Mouse (Mus musculus): ENCODE measurements around the gene Ksr2. TPM values are rescaled to one million over a fixed set of nuclear protein-coding genes. Genes with fewer than 3 reads are reported as not detected.

Gene Ksr2
- total and polyA plus RNA-seq, 3 experiments: 0.36 to 1.3 (median 1.2) TPM

DNA sequence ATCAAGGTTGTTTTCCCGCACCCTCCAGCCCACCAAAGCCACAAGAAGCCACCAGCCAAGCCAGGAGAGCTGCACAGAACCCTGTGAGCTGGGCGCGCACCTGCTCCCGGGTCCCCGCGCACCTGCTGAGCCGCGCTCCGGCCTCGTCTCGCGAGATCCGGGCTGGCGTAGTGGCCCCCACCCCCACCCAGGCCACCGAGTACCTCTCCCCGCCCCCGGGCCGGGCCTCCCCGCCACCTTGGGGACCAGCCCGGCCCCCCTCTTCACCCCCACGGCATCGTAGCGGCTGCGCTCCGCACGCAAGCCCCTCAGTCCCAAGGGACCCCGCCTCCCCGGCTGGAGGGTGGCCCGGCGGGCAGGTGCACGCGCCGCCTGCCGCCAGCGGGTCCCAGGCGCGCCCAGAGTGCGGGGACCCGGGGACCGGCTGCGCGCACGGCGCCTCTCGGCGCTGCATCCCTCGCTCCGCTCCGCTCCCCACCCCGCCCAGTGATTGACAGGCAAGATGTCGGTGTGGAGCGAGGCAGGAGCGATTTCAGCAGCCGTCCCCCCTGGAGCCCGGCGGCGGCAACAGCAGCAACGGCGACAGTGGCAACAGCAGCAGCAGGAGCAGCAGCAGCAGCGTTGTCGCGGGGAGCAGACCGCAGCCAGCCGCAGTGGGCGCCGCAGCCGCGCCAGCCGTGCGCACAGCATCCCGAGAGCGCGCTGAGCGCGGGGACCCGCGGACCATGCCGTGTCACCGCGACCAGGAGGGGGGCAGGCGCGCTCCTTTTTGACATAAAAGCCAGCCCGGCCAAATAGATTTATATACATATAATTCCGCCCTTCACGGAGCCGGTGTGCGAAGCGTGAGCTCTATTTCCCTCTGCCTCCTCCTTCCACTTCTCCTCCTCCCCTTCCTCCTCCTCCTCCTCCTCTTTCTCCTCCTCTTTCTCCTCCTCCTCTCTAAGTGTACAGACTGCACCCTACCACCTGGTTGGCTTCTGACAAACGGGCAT lies at the start of gene Ksr2 (continued):
- TF ChIP-seq KAT2A (IDR thresholded peaks at IDR 0.05; ENCODE audit: insufficient replicate concordance, low read length): 0 out of 2 replicates have a peak, but pooled peaks have one; percentile 25

DNA sequence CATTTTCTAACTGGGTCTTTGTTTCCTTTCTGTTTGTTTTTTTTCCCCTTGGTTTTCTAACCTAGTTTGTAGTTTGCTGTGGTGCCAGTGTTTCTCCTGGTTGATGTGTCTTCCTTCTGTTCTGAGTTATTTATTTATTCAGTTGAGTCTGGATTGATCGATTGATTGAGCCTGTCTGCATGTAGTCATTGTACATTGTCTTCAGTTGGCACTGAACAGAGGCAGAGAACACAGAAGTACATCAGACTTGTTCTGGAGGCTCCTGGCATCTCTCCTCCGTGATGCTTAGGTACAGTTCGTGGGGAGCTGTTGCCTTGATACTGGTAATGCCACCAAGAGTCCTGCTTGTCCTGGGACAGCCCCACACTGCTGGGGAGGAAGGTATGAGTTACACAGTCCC lies 49.0 kb upstream of the Ksr2 start:
- in situ Hi-C loops (cut with MboI; ENCODE audit: low pct_ligation_motif_present, low pct_unique_long_range_greater_than_20kb, low sequenced_read_pairs) (no loop called here), dilution Hi-C loops (cut with MboI; ENCODE audit: extremely low pct_ligation_motif_present, extremely low pct_unique_long_range_greater_than_20kb, low sequenced_read_pairs) (no loop called here)
- no peaks in the 10 kb centered on the region for H3K9me3 ChIP-seq (replicated peaks; ENCODE audit: low read length)
- H3K9ac ChIP-seq (ENCODE audit: insufficient read depth, low read depth): no peak overlapping the region
- H3K79me2 ChIP-seq (replicated peaks; ENCODE audit: control insufficient read depth, extremely low read depth, insufficient read depth, poor library complexity, severe bottlenecking): peaks cover 7% of the 10 kb centered on the region
- no peak overlapping the region for H3K27ac ChIP-seq (ENCODE audit: insufficient read depth, low read depth)
- H3K4me1 ChIP-seq (ENCODE audit: control insufficient read depth in 1 of 2, insufficient read depth in 2 of 2): peaks cover 10 to 44% of the 10 kb centered on the region in 2 experiments
- TF ChIP-seq MYC (IDR thresholded peaks at IDR 0.05; ENCODE audit: low read depth, low read length) (no peak), ZKSCAN1 (IDR thresholded peaks at IDR 0.05; ENCODE audit: borderline replicate concordance, low read depth, low read length) (no peak), NELFE (IDR thresholded peaks at IDR 0.05; ENCODE audit: low read depth, low read length) (no peak), PAX5 (IDR thresholded peaks at IDR 0.05; ENCODE audit: low read length) (no peak), CHD1 (IDR thresholded peaks at IDR 0.05; ENCODE audit: low read depth, low read length) (no peak), NRF1 (IDR thresholded peaks at IDR 0.05; ENCODE audit: low read depth, low read length) (no peak), USF1 (IDR thresholded peaks at IDR 0.05; ENCODE audit: low read depth, low read length) (no peak), TCF12 (IDR thresholded peaks at IDR 0.05; ENCODE audit: low read depth, low read length) (no peak), HCFC1 (IDR thresholded peaks at IDR 0.05; ENCODE audit: low read depth, low read length) (no peak), TBP (conservative IDR thresholded peaks at IDR 0.05; ENCODE audit: low read depth, low read length) (no peak)
- H3K36me3 ChIP-seq (replicated peaks in 1 of 2; ENCODE audit: control insufficient read depth in 1 of 2, insufficient read depth in 1 of 2, low read length in 1 of 2): peaks cover 54 to 69% of the 10 kb centered on the region in 2 experiments
- no peaks in the 10 kb centered on the region for H3K27me3 ChIP-seq (replicated peaks)
- no peak overlapping the region for H3K4me2 ChIP-seq (ENCODE audit: insufficient read depth, low read depth, poor library complexity, severe bottlenecking)
- H3K4me3 ChIP-seq (replicated peaks in 1 of 3; ENCODE audit: low read depth in 2 of 3, low read length in 2 of 3, poor library complexity in 1 of 3): no peak overlapping the region
- DNase-seq (ENCODE audit: extremely low read depth): no peak

GRCm38 (mm10) chr5:117365904-117366561 lies 47.8 kb upstream of the Ksr2 start:
- in situ Hi-C loops (cut with MboI; ENCODE audit: low pct_ligation_motif_present, low pct_unique_long_range_greater_than_20kb, low sequenced_read_pairs) (no loop called here), dilution Hi-C loops (cut with MboI; ENCODE audit: extremely low pct_ligation_motif_present, extremely low pct_unique_long_range_greater_than_20kb, low sequenced_read_pairs) (no loop called here)
- H3K27ac ChIP-seq (ENCODE audit: insufficient read depth, low read depth): no peak overlapping the region
- TF ChIP-seq UBTF (IDR thresholded peaks at IDR 0.05; ENCODE audit: low read depth, low read length): no peak
- TF ChIP-seq MAZ (IDR thresholded peaks at IDR 0.05; ENCODE audit: low read depth, low read length): no peak
- no peak for TF ChIP-seq JUND (conservative IDR thresholded peaks at IDR 0.05; ENCODE audit: low read depth, low read length)
- TF ChIP-seq PAX5 (IDR thresholded peaks at IDR 0.05; ENCODE audit: low read length): no peak
- no peak for TF ChIP-seq CHD2 (IDR thresholded peaks at IDR 0.05; ENCODE audit: low read length)
- no peak for TF ChIP-seq TBP (conservative IDR thresholded peaks at IDR 0.05; ENCODE audit: low read depth, low read length)
- no peak for TF ChIP-seq SIN3A (IDR thresholded peaks at IDR 0.05; ENCODE audit: low read length)
- H3K4me3 ChIP-seq (replicated peaks in 1 of 3; ENCODE audit: low read depth in 2 of 3, low read length in 2 of 3, poor library complexity in 1 of 3): no peak overlapping the region
- no peak overlapping the region for H3K4me2 ChIP-seq (ENCODE audit: insufficient read depth, low read depth, poor library complexity, severe bottlenecking)
- peaks cover 9 to 41% of the 10 kb centered on the region in 2 experiments; a peak in 3 of 4 replicates for H3K4me1 ChIP-seq (ENCODE audit: control insufficient read depth in 1 of 2, insufficient read depth in 2 of 2)
- H3K27me3 ChIP-seq (replicated peaks): no peaks in the 10 kb centered on the region
- no peaks in the 10 kb centered on the region for H3K9me3 ChIP-seq (replicated peaks; ENCODE audit: low read length)
- H3K79me2 ChIP-seq (replicated peaks; ENCODE audit: control insufficient read depth, extremely low read depth, insufficient read depth, poor library complexity, severe bottlenecking): peaks cover 5% of the 10 kb centered on the region
- no peak overlapping the region for H3K9ac ChIP-seq (ENCODE audit: insufficient read depth, low read depth)
- H3K36me3 ChIP-seq (replicated peaks in 1 of 2; ENCODE audit: control insufficient read depth in 1 of 2, insufficient read depth in 1 of 2, low read length in 1 of 2): peaks cover 66 to 80% of the 10 kb centered on the region in 2 experiments
- no peak for DNase-seq (ENCODE audit: extremely low read depth)
